Mouse (Mus musculus) gastrocnemius, postnatal 25 days (tissue): ENCODE data around the gene Rffl. TPM values are rescaled to one million over a fixed set of nuclear protein-coding genes. Genes with fewer than 3 reads are reported as not detected.

Source experiments
- DNase-seq: peaks from one replicate; pipeline ENCODE4 v3.0.0; 2022
- long read RNA-seq, 2 experiments: library from polyadenylated mRNA; stranded (forward); transcript quantifications; one replicate each; pipeline ENCODE4 v2.0.0; 2021
- total RNA-seq, 2 experiments: library from RNA; stranded (reverse); gene quantifications; 1 replicate in 1 of 2; 2 replicates in 1 of 2; pipeline ENCODE4 v1.2.3; 2021

The Rffl gene
- 1 to 10 TPM; 6.0 to 6.3 TPM for total RNA-seq
- long read RNA-seq, experiment 1, partial matches to known transcripts, result 1 of 16 reads
- long read RNA-seq, experiment 1, other reads (novel, unspliced or antisense), result 14 of 16 reads
- long read RNA-seq, experiment 2, partial matches to known transcripts, result 0 of 20 reads
- long read RNA-seq, experiment 2, other reads (novel, unspliced or antisense), result 18 of 20 reads

DNA sequence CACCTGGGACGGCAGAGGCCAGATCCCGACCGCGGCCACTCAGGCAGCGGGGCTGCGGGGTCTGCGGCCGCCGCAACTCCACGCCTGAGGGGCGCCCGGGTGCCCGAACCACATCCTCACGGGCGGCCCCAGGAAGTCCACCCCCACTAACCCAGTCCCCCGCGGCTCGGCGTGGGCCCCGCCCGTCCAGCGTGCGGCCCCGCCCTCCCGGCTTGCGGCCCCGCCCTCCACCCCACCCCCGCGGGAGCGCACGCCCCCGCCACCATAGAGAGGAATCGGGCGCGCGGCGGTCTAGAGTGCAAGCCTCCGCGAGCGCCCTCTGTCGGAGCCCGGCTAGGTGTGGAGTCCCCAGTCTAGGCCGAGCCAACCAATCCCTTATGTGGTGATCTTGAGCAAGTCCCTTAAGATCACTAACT, at the start of gene Rffl:
Gene Rffl, minus strand, starts transcription at position 180 of the 416 bp plus-strand sequence.
- peak; percentile 92 for DNase-seq

GRCm38 (mm10) chr11:82920768-82921167, 49.8 kb upstream of the Rffl start:
- no peak for DNase-seq

GRCm38 (mm10) chr11:82914711-82915352, 43.8 kb upstream of the Rffl start:
- DNase-seq, result no peak

GRCm38 (mm10) chr11:82910679-82911389, 39.8 kb upstream of the Rffl start:
- DNase-seq, result peak; percentile 85

GRCm38 (mm10) chr11:82910250-82910649, 39.2 kb upstream of the Rffl start, which contains the start of gene Unc45b:
TSS of gene Unc45b (plus strand) at chr11:82910550.
- DNase-seq, result no peak

DNA sequence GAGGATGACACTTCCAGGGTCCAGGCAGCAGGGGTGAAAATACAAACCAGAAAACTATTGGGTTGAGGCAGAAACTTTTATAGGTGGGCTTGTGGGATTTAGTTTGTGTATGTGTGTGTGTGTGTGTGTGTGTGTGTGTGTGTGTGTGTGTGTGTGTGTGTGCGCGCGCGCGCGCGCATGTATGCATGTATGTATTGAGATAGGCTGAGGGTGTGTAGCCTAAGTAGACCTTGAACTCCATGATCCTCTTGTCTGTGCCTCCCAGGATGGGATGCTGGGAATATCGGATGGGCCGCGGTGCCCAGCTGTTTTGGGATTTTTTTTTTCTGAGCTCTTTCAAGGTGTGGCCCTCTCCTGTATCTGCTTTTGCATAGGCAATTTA, 37.6 kb upstream of the Rffl start:
- no peak for DNase-seq

DNA sequence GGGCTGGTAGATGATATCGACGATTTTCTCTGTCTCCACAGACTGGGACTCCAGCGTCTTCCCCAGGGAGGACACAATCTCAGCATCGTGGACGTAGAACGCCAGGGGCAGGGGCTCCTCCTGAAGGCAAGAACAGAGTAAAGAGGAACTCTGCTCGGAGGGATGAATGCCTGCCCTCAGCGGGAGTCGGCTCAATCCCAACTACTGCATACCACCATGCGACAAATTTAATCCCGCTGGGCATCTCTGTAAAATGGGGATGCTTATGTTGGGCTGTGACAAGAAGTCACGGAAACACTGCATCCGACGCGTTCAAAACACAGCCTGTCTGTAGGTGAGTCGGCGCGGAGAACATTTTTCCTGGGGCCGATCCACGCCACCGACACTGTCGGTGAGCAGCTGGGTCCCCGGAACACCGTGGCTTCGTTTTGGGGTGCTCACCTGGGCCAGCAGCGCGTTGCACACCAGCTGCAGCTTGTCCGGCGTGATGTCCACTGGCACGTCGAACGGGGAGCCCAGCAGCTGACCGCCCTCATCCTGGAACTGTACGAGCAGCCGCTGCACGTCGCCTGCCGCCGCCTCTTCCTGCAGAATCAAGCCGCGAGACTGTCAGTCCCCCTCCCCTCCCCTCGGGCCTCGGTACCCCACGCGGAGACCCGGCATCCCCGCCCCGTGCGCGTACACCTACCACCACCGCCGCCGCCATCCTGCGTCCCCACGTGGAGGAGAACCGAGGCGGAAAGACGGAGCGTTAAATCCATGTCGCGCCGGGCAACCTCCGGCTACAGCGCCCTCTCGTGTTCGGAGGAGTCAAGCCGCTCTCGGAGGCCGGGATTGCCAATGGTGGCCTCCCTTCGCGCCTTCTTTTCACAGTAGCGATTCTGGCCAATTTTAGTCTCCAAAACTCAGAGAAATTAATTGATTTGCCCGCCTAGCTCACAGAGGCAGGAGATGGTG, 36.9 kb upstream of the Rffl start, which contains the start of gene Nle1:
Gene Nle1, minus strand, starts transcription at position 761 of the 957 bp plus-strand sequence.
- peak; percentile 84 for DNase-seq

DNA sequence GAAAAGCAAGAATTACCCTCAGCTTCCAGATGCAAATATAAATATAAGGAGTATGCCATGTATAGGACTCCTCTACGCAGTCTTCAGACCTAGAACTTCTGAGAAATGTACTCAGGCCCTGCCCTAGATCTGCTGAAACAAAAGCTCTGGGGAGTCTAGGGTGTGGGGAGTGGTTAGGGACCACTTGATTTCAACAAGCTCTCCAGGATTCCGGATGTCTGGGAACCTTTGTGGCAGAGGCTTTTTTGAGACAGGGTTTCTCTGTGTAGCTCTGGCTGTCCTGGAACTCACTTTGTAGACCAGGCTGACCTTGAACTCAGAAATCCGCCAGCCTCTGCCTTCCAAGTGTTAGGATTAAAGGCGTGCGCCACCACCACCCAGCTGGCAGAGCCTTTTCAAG, 34.8 kb upstream of the Rffl start:
- no peak for DNase-seq

DNA sequence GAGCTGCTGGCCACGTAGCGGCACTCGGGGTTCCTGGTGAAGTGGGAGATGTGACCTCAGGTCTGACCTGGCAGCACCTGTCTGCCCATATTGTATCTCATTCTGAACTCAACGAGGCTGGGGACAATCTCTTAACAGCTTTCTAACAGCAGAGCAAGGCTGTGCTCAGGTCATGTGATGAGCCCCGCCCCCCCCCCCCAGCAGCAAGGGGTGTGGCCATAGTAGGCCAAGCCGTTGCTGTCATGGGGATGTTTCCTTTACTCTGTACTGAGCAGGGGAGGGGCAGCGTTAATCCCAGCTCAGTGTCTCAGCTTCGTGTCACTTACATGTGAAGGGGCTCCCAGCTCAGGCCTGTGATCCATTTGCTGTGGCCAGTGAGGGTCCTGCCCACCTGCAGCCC, 33.9 kb upstream of the Rffl start:
- DNase-seq, result no peak

DNA sequence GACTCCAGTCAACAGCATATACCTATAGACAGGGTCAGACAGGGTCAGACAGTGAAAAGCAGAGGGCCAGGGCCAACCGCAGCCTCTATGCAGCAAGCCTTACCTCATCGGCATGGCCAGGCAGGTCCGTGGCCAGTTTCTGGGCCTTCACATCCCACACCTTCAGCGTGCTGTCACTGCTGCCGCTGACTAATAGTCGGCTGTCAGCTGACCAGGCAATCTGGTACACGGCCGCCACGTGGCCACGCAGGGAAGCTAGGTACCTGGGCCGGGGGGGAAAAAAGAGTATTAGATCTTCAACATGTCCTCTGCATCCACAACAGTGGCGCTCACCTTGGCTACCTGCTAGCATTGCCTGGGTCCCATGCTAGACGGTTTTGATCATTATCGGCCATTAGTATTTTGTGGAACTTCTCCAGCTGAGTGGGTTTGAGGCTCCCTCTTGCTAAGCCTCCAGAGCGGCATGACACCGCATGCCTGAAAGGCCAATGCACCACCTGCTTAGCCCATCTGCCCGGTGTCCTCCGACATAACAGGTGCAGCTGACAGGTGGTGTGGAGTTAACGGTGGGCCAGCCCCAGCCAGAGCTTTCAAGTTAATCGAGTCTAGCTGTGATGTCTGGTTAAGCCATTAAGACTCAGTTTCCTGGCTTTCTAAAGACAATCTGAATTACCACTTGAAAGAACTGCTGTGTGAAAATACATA, 30.7 kb upstream of the Rffl start:
- no peak for DNase-seq

DNA sequence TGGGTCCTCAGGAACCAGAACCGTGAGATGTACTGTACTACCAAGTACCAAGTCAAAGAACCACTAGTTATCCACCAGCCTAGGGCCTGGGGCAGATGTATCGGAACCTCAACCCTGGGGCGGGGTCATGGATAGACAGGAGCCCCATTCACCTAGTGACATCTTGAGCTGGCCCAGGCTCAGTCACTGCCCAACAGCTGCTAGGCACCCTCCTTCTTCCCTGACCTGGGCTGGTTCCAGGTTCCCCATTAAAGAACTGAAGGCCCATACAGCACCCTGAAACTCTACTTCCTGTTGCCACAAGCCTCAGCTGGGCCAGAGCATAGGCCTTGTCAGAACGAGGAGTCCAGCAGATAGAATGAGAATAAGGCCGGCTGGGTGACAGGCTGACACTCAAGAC, 28.7 kb upstream of the Rffl start:
- DNase-seq, result no peak

DNA sequence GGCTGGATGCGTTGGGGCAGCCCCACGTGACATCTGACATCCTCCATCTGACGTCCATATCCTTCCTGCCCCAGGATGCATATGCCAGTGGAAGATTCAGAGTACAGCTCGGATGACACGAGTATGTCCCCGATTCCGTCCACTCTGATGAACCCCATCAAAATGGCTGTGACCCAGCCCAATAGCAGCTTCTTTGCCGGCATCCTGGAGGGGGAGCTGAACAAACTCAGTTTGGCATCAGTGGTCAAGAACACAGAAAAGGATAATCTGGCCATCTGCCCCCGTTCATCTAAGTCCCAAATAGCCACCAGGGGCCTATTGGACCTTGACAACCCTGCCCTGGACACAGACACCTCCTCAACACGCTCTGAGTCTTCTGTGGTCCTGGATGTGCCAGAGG, 26.5 kb upstream of the Rffl start:
- no peak for DNase-seq

DNA sequence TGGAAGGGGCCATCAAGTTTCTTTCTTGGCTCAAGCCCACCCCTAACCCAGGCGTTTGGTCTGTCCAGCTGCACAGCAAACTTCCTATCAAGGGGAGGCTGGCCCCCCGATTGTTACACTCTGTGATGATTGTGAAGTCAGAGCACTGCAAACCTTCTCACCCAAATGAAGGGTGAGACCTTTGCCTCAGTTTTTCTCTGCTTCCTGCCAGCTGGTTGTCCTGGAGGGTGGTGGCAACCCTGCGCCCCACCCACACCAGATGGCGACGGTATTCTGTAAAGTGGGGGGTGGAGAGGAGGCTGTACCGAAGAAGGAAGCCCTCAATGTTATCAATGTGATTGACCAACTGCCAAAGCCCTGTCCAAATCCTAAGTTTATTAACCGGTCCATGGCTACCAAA, 20.9 kb upstream of the Rffl start, which contains the start of gene Fndc8:
Gene Fndc8, plus strand, starts transcription at position 189 of the 400 bp plus-strand sequence.
- no peak for DNase-seq

DNA sequence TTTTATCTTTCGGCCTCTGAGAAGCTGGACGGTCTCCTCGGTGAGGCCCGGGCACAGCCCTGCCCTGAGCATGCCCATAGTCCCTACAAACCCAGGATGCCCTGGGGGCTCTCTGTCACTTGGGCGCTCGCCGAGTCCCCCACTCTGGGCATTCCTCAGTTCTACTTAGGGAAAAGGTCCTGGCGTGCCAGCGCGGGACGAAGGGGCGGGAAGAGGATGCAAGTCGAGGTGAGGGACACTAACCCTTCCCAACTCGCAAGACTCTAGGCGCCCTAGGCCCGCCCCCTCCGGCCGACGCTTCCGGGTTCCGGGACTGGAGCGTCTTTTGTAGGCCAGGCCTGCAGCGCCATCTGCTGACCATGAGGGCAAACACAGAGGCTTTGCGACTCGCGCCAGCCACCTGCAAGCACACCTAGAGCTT, 19.3 kb upstream of the Rffl start, which contains the start of gene Rad51d:
Gene Rad51d, minus strand, starts transcription at position 273 of the 421 bp plus-strand sequence.
- DNase-seq, result peak; percentile 89

- DNase-seq, result no peak
Observed at GRCm38 (mm10) chr11:82889524-82890341, 18.7 kb upstream of the Rffl start.

DNA sequence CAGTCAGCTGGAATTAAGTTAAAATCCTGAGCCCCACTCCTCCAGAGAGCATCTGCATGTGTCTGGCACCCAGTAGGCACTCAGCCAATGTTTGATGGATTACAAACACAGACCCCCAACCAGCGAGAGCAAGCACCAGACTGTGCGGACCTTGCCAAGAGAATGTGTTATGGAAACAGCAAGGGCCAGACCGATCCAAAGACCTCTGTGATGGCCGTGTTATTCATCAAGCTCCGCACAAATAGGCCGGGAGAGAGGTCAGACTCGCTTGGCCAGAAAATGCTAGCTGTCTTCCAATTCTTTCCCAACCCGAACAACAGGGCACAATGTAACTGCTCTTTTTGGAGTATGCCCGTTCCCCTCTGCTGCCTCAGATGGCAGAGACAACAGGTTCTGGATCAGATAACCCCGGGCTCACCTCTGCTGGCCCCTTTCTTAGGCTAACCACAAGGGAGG, 17.5 kb upstream of the Rffl start:
- no peak for DNase-seq

GRCm38 (mm10) chr11:82886559-82886958, 15.5 kb upstream of the Rffl start:
- no peak for DNase-seq

DNA sequence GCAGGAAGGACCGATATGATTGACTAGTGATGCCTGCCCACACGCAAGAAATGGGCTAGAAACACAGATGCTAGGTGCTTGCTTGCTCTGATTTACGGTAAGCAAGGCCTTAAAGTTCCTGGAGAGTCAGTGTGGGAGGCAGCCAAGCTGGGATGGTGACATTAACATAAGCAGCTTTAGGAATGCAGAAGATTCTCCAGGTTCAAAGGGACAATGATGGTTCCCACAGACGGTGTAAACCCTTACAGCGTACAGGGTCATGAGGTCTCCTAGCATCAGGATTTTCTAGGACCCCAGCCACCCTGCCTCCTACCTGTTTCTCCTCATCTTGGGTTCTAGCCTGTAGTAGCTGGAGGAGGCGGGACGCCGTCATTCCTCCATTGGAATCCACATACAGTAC, 12.2 kb upstream of the Rffl start:
- no peak for DNase-seq

- no peak for DNase-seq
Observed at GRCm38 (mm10) chr11:82877726-82878344, 6.8 kb upstream of the Rffl start.

- no peak for DNase-seq
Observed at GRCm38 (mm10) chr11:82875631-82876030, 4.6 kb upstream of the Rffl start.
